In genomic region chr9:121314541-121315152, GRCm38 (mm10) we compare ENCODE assay signal across 8 mouse cellular contexts. TPM values are rescaled to one million over a fixed set of nuclear protein-coding genes. Genes with fewer than 3 reads are reported as not detected.
DNase-seq lines count a peak whose midpoint lies in the region; ATAC-seq and TF ChIP-seq lines count a peak whose summit lies in the region.

No protein-coding gene starts in this region.

- peak overlapping the region; percentile 90 for H3K27ac ChIP-seq in kidney, embryonic 16.5 days (ENCODE audit: low read length)
- peak overlapping the region; percentile 89 for H3K27ac ChIP-seq in embryonic facial prominence, embryonic 14.5 days (replicated peaks; ENCODE audit: low read depth, low read length)
- peak overlapping the region; percentile 95 for H3K27ac ChIP-seq in liver, postnatal 0 days (ENCODE audit: low read depth)

- no peak for DNase-seq in kidney, adult 18-20 months
- peak; percentile 68 for DNase-seq in embryonic facial prominence, embryonic 14.5 days (ENCODE audit: low spot score)
- peak; percentile 47 for DNase-seq in liver, postnatal 0 days
- DNase-seq in neural tube, embryonic 10.5 days (ENCODE audit: extremely low spot score, low spot score) = peak; percentile 52
- no peak for DNase-seq in cerebellum, adult 11 months

- peaks cover 57% of the 10 kb centered on the region for H3K4me1 ChIP-seq in kidney, embryonic 16.5 days (ENCODE audit: insufficient read depth, low read length)
- peaks cover 32% of the 10 kb centered on the region for H3K4me1 ChIP-seq in embryonic facial prominence, embryonic 14.5 days (ENCODE audit: control insufficient read depth, insufficient read depth, low read length)
- H3K4me1 ChIP-seq in liver, postnatal 0 days (ENCODE audit: insufficient read depth) = peaks cover 33% of the 10 kb centered on the region

- WGBS in kidney, embryonic 16.5 days = 8% methylated on average over 14 of the region's 14 CpGs
- 7% methylated on average over 14 of the region's 14 CpGs for WGBS in embryonic facial prominence, embryonic 14.5 days
- WGBS in liver, postnatal 0 days (ENCODE audit: insufficient replicate concordance) = 13% methylated on average over 14 of the region's 14 CpGs

- no peaks in the 10 kb centered on the region for H3K36me3 ChIP-seq in kidney, embryonic 16.5 days (ENCODE audit: insufficient read depth, low read length)
- 0 out of 2 replicates have a peak, but pooled peaks cover 3% of the 10 kb centered on the region for H3K36me3 ChIP-seq in embryonic facial prominence, embryonic 14.5 days (ENCODE audit: control insufficient read depth, insufficient read depth, low read length)
- peaks cover 6% of the 10 kb centered on the region; the same call in 1 of the 2 replicates for H3K36me3 ChIP-seq in liver, postnatal 0 days (replicated peaks; ENCODE audit: insufficient read depth, low read length)

- H3K9ac ChIP-seq in kidney, embryonic 16.5 days (replicated peaks; ENCODE audit: low read length) = peak overlapping the region; percentile 69
- H3K9ac ChIP-seq in embryonic facial prominence, embryonic 14.5 days (ENCODE audit: low read depth, low read length) = peak overlapping the region; percentile 58
- peak overlapping the region; percentile 57 for H3K9ac ChIP-seq in liver, postnatal 0 days (replicated peaks)

- H3K4me2 ChIP-seq in kidney, embryonic 16.5 days (replicated peaks; ENCODE audit: low read depth, low read length) = peak overlapping the region; percentile 65
- peak overlapping the region; percentile 52 for H3K4me2 ChIP-seq in embryonic facial prominence, embryonic 14.5 days (ENCODE audit: low read depth, low read length)
- peak overlapping the region; percentile 71 for H3K4me2 ChIP-seq in liver, postnatal 0 days (ENCODE audit: low read depth, low read length)

- no peak; the same call in 1 of the 2 replicates for TF ChIP-seq EP300 in liver, postnatal 0 days (IDR thresholded peaks at IDR 0.05; ENCODE audit: low read depth)

- no peak for TF ChIP-seq CTCF in liver, postnatal 0 days (IDR thresholded peaks at IDR 0.05; ENCODE audit: low read depth)

- no peaks in the 10 kb centered on the region for H3K27me3 ChIP-seq in kidney, embryonic 16.5 days (ENCODE audit: insufficient read depth, low read length)
- H3K27me3 ChIP-seq in embryonic facial prominence, embryonic 14.5 days (replicated peaks; ENCODE audit: control insufficient read depth, insufficient read depth, low read length) = no peaks in the 10 kb centered on the region
- H3K27me3 ChIP-seq in liver, postnatal 0 days (ENCODE audit: insufficient read depth, low read length) = no peaks in the 10 kb centered on the region

- ATAC-seq in kidney, embryonic 16.5 days (ENCODE audit: low FRiP score, low TSS enrichment) = peak; percentile 62; the same call in 1 of the 2 replicates
- peak; percentile 47; the same call in 1 of the 2 replicates for ATAC-seq in embryonic facial prominence, embryonic 14.5 days (ENCODE audit: low read depth)
- ATAC-seq in hematopoietic stem cell, adult 5-6 weeks (replicated peaks in 1 of 2; ENCODE audit: insufficient read depth in 1 of 2, low FRiP score in 2 of 2, low TSS enrichment in 1 of 2, low read depth in 1 of 2, poor library complexity in 2 of 2, severe bottlenecking in 2 of 2) = peak; percentile 72 to 79
- peak; percentile 39 for ATAC-seq in liver, postnatal 0 days
- no peak for ATAC-seq in erythroid progenitor cell, adult 5-6 weeks (replicated peaks; ENCODE audit: low FRiP score, poor library complexity, severe bottlenecking)

- peak overlapping the region; percentile 30 for H3K4me3 ChIP-seq in kidney, embryonic 16.5 days (ENCODE audit: low read length)
- peak overlapping the region; percentile 22 for H3K4me3 ChIP-seq in embryonic facial prominence, embryonic 14.5 days (ENCODE audit: low read depth, low read length)
- H3K4me3 ChIP-seq in liver, postnatal 0 days (ENCODE audit: low read depth, low read length) = peak overlapping the region; percentile 31

- H3K9me3 ChIP-seq in kidney, embryonic 16.5 days (ENCODE audit: low read length) = no peaks in the 10 kb centered on the region
- H3K9me3 ChIP-seq in embryonic facial prominence, embryonic 14.5 days (ENCODE audit: control insufficient read depth, low read length) = no peaks in the 10 kb centered on the region
- no peaks in the 10 kb centered on the region for H3K9me3 ChIP-seq in liver, postnatal 0 days (ENCODE audit: low read length)

RNA-seq across cellular contexts. Expression of gene Trak1, which starts 17.3 kb away (rescaled TPM):
- 16.2 and 17.7 TPM in 2 replicates for polyA plus RNA-seq in kidney, embryonic 16.5 days (2015; fragmentation: Nextera tagmentation; extraction: Ambion mirVana)
- 20.4 and 28.3 TPM in 2 replicates for polyA plus RNA-seq in embryonic facial prominence, embryonic 14.5 days (2014; fragmentation: Nextera tagmentation; extraction: Ambion mirVana)
- 26.3 and 27.3 TPM in 2 replicates for total RNA-seq in hematopoietic stem cell, adult 5-6 weeks (2017)
- 4.9 and 5.1 TPM in 2 replicates for polyA plus RNA-seq in liver, postnatal 0 days (2015; fragmentation: Nextera tagmentation; extraction: Ambion mirVana)
- total RNA-seq in erythroid progenitor cell, adult 5-6 weeks (2015; ENCODE audit: low replicate concordance) = 13.4 and 14.4 TPM in 2 replicates
- total RNA-seq in erythroid progenitor cell, adult 5-6 weeks (2017; ENCODE audit: low replicate concordance) = 5.8 and 7.2 TPM in 2 replicates

RNA-seq across cellular contexts. Expression of gene Ulk4, which starts 37.6 kb away (rescaled TPM):
- 144 and 148 TPM in 2 replicates for polyA plus RNA-seq in kidney, embryonic 16.5 days (2015; fragmentation: Nextera tagmentation; extraction: Ambion mirVana)
- polyA plus RNA-seq in embryonic facial prominence, embryonic 14.5 days (2014; fragmentation: Nextera tagmentation; extraction: Ambion mirVana) = 125 and 136 TPM in 2 replicates
- total RNA-seq in hematopoietic stem cell, adult 5-6 weeks (2017) = 2.7 and 8.3 TPM in 2 replicates
- polyA plus RNA-seq in liver, postnatal 0 days (2015; fragmentation: Nextera tagmentation; extraction: Ambion mirVana) = 23.2 and 25.4 TPM in 2 replicates
- 2.5 TPM in 1 of 2 replicates, not detected in the other for total RNA-seq in erythroid progenitor cell, adult 5-6 weeks (2015; ENCODE audit: low replicate concordance)
- total RNA-seq in erythroid progenitor cell, adult 5-6 weeks (2017; ENCODE audit: low replicate concordance) = 3.1 TPM in 1 of 2 replicates, not detected in the other

Comparison
In these comparisons a context has a peak if more than half of its experiments do, and no peak if none do; other contexts are left out.
1. DNase-seq: peak in embryonic facial prominence, embryonic 14.5 days (single experiment), liver, postnatal 0 days (single experiment) and neural tube, embryonic 10.5 days (single experiment); none in kidney, adult 18-20 months (single experiment) and cerebellum, adult 11 months (single experiment).
2. Peak in every context shown above with its lines, with median percentiles within 50 percentile points of each other: H3K27ac ChIP-seq, H3K4me2 ChIP-seq, H3K4me3 ChIP-seq and H3K9ac ChIP-seq.